Mouse (Mus musculus) adrenal gland, adult 8-10 months (tissue): ENCODE results near the gene Grm5. TPM values are rescaled to one million over a fixed set of nuclear protein-coding genes. Genes with fewer than 3 reads are reported as not detected.

Experiments
- total RNA-seq, 4 experiments: library from RNA; stranded (reverse); gene quantifications; 2 replicates each; pipeline ENCODE4 v1.2.4; 2022

The Grm5 gene
- total RNA-seq, 4 experiments from 2014 or later: 0.06 to 0.68 (median 0.10) TPM; not detected in 1

Other genes starting within 250 kb of the Grm5 start
- not detected for gene Tyr, start 90.7 kb upstream of the Grm5 start, total RNA-seq